Mouse (Mus musculus): ENCODE results near the gene 1190005I06Rik. TPM values are rescaled to one million over a fixed set of nuclear protein-coding genes. Genes with fewer than 3 reads are reported as not detected.

Gene 1190005I06Rik
- polyA plus RNA-seq, 1 experiment from 2014 or later = 3.4 TPM

DNA sequence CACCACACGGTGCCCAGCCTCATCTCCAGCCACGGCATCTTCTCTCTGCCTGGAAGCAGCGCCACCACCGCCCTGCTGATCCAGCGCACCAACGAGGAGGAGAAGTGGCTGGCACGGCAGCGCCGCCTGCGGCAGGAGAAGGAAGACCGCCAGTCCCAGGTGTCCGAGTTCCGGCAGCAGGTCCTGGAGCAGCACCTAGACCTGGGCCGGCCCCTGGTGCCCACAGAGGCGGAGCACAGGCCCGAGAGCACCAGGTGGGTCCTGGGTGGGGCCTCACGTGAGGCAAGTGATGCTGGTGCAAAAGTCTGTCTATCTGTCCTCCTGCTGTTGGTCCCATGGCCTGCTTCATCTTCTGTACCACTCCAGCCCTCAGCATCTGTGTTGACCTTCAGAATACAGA is 78.3 kb downstream of the 1190005I06Rik start:
- Histone ChIP-seq H3K4me2 (ENCODE audit: low read depth, low read length) (no peak overlapping the region), H3K27me3 (ENCODE audit: control insufficient read depth, insufficient read depth, low read length) (no peaks in the 10 kb centered on the region), H3K9ac (replicated peaks; ENCODE audit: low read length) (no peak overlapping the region), H3K27ac (replicated peaks; ENCODE audit: low read depth, low read length) (no peak overlapping the region), H3K9me3 (replicated peaks; ENCODE audit: control insufficient read depth, low read length) (no peaks in the 10 kb centered on the region), H3K4me3 (ENCODE audit: low read depth, low read length) (no peak overlapping the region), H3K36me3 (replicated peaks; ENCODE audit: control insufficient read depth, insufficient read depth, low read depth, low read length) (peaks cover 24% of the 10 kb centered on the region), H3K4me1 (ENCODE audit: control insufficient read depth, insufficient read depth, low read length) (peaks cover 17% of the 10 kb centered on the region)
- 93% methylated on average over 17 of the region's 17 CpGs for WGBS
- no peak for ATAC-seq (replicated peaks; ENCODE audit: insufficient number of reproducible peaks, low FRiP score, low TSS enrichment, low read depth)
- no peak for DNase-seq (ENCODE audit: low spot score)

DNA sequence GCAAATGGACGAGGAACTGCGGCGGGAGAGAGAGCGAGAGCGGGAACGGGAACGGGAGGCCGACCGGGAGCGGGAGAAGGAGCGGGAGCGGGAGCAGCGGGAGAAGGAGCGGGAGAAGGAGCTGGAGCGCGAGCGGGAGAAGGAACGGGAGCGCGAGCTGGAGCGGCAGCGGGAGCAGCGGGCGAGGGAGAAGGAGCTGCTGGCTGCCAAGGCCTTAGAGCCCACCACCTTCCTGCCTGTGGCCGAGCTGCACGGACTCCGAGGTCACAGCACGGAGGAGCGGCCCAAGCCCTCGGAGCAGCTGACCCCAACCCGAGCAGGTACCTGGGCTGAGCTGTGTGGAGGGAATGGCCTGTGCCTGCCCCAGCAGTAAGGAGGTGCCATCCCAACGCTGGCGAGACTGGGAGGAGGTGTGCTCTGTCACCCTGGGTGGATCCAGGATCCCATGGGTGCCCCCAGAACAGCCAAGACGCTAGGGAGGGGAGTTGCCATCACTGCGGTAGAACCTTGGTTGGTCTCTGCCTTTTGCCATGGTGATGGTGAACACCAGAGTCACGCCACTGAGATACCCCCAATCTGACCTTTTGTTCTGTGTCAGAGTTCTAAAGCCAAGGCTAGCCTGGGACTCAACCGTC is 79.2 kb downstream of the 1190005I06Rik start:
- 95% methylated on average over 37 of the region's 37 CpGs for WGBS
- DNase-seq (ENCODE audit: low spot score) = no peak
- H3K4me3 ChIP-seq (ENCODE audit: low read depth, low read length) = no peak overlapping the region
- no peaks in the 10 kb centered on the region for H3K27me3 ChIP-seq (ENCODE audit: control insufficient read depth, insufficient read depth, low read length)
- no peak overlapping the region for H3K4me2 ChIP-seq (ENCODE audit: low read depth, low read length)
- ATAC-seq (replicated peaks; ENCODE audit: insufficient number of reproducible peaks, low FRiP score, low TSS enrichment, low read depth) = no peak
- H3K36me3 ChIP-seq (replicated peaks; ENCODE audit: control insufficient read depth, insufficient read depth, low read depth, low read length) = peaks cover 19% of the 10 kb centered on the region
- peaks cover 25% of the 10 kb centered on the region for H3K4me1 ChIP-seq (ENCODE audit: control insufficient read depth, insufficient read depth, low read length)
- no peak overlapping the region for H3K27ac ChIP-seq (replicated peaks; ENCODE audit: low read depth, low read length)
- H3K9ac ChIP-seq (replicated peaks; ENCODE audit: low read length) = no peak overlapping the region
- no peaks in the 10 kb centered on the region for H3K9me3 ChIP-seq (replicated peaks; ENCODE audit: control insufficient read depth, low read length)

DNA sequence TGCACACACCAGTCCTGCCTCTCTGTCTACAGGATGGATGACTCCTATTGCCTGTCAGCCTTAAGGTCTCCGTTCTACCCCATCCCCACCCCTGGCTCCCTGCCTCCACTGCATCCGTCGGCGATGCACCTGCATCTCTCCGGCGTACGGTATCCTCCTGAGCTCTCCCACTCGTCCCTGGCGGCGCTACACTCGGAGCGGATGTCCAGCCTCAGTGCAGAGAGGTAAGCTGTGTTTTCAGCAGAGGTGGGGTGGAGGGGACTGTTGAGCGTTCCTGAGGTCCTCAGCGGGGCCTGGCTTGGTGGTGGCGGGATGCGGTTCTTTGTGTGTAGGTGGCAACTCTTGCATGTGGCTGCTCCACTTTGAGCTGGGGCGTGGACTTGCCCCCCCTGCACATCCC is 79.7 kb downstream of the 1190005I06Rik start:
- WGBS = 95% methylated on average over 17 of the region's 17 CpGs
- H3K9me3 ChIP-seq (replicated peaks; ENCODE audit: control insufficient read depth, low read length) = no peaks in the 10 kb centered on the region
- peaks cover 18% of the 10 kb centered on the region for H3K36me3 ChIP-seq (replicated peaks; ENCODE audit: control insufficient read depth, insufficient read depth, low read depth, low read length)
- H3K9ac ChIP-seq (replicated peaks; ENCODE audit: low read length) = no peak overlapping the region
- H3K4me1 ChIP-seq (ENCODE audit: control insufficient read depth, insufficient read depth, low read length) = peaks cover 30% of the 10 kb centered on the region
- no peak for DNase-seq (ENCODE audit: low spot score)
- no peak overlapping the region for H3K4me3 ChIP-seq (ENCODE audit: low read depth, low read length)
- H3K4me2 ChIP-seq (ENCODE audit: low read depth, low read length) = no peak overlapping the region
- ATAC-seq (replicated peaks; ENCODE audit: insufficient number of reproducible peaks, low FRiP score, low TSS enrichment, low read depth) = no peak
- H3K27me3 ChIP-seq (ENCODE audit: control insufficient read depth, insufficient read depth, low read length) = no peaks in the 10 kb centered on the region
- no peak overlapping the region for H3K27ac ChIP-seq (replicated peaks; ENCODE audit: low read depth, low read length)

DNA sequence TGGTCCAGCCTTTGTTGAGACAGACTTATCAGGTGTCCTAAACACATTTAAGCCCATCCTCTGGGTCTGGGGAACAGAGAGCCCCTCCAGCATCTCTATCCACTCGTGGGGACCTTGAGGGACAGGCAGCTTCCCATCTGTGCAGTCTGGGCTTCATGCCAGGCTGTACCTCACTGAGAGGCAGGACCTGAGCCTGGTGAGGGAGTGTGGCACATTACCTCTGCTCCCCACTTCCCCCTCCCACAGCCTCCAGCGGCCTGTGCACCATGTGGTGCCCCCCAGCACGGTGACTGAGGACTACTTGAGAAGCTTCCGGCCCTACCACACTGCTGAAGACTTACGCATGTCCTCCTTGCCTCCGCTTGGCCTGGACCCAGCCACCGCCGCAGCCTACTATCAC is 80.8 kb downstream of the 1190005I06Rik start:
- H3K36me3 ChIP-seq (replicated peaks; ENCODE audit: control insufficient read depth, insufficient read depth, low read depth, low read length) = peaks cover 17% of the 10 kb centered on the region
- H3K27me3 ChIP-seq (ENCODE audit: control insufficient read depth, insufficient read depth, low read length) = no peaks in the 10 kb centered on the region
- peaks cover 36% of the 10 kb centered on the region for H3K4me1 ChIP-seq (ENCODE audit: control insufficient read depth, insufficient read depth, low read length)
- no peak overlapping the region for H3K4me3 ChIP-seq (ENCODE audit: low read depth, low read length)
- no peak overlapping the region for H3K9ac ChIP-seq (replicated peaks; ENCODE audit: low read length)
- no peak for ATAC-seq (replicated peaks; ENCODE audit: insufficient number of reproducible peaks, low FRiP score, low TSS enrichment, low read depth)
- H3K4me2 ChIP-seq (ENCODE audit: low read depth, low read length) = no peak overlapping the region
- no peaks in the 10 kb centered on the region for H3K9me3 ChIP-seq (replicated peaks; ENCODE audit: control insufficient read depth, low read length)
- H3K27ac ChIP-seq (replicated peaks; ENCODE audit: low read depth, low read length) = no peak overlapping the region; the same call in 1 of the 2 replicates
- 87% methylated on average over 8 of the region's 8 CpGs for WGBS
- DNase-seq (ENCODE audit: low spot score) = no peak

DNA sequence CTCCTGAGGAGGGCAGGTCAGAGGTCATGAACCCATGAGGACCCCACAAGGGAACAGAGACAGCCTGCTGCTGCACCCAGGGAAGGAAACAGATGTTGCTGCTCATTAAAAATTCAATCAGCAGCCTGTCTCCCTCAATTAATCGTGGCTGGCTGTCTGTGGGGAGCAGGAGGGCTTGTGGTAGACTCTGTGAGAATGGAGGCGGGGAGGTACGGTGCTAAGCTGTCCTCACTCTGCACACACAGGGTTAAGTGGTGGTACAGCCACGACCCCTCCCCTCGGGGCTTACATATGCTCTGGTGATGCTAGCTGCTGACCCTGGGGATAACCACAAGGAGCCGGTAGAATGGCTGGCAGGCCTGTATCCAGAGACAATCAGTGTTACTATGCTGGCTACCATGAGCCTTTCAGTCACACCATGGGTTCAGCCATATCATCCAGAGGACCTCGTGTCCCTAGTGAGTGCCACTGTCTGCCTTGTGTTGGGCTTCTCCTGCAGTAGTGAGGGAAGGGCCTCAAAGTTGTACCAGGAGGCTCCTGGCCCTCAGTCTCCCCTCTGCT is 82.2 kb downstream of the 1190005I06Rik start:
- H3K4me3 ChIP-seq (ENCODE audit: low read depth, low read length) = no peak overlapping the region
- 5% methylated on average over 7 of the region's 7 CpGs for WGBS
- peaks cover 40% of the 10 kb centered on the region for H3K4me1 ChIP-seq (ENCODE audit: control insufficient read depth, insufficient read depth, low read length)
- ATAC-seq (replicated peaks; ENCODE audit: insufficient number of reproducible peaks, low FRiP score, low TSS enrichment, low read depth) (peak; percentile 57; the same call in 1 of the 2 replicates), DNase-seq (ENCODE audit: low spot score) (peak; percentile 40)
- H3K36me3 ChIP-seq (replicated peaks; ENCODE audit: control insufficient read depth, insufficient read depth, low read depth, low read length) = peaks cover 14% of the 10 kb centered on the region
- no peaks in the 10 kb centered on the region for H3K9me3 ChIP-seq (replicated peaks; ENCODE audit: control insufficient read depth, low read length)
- no peak overlapping the region for H3K4me2 ChIP-seq (ENCODE audit: low read depth, low read length)
- peak overlapping the region; percentile 38; the same call in 1 of the 2 replicates for H3K27ac ChIP-seq (replicated peaks; ENCODE audit: low read depth, low read length)
- H3K9ac ChIP-seq (replicated peaks; ENCODE audit: low read length) = no peak overlapping the region; the same call in 1 of the 2 replicates
- no peaks in the 10 kb centered on the region for H3K27me3 ChIP-seq (ENCODE audit: control insufficient read depth, insufficient read depth, low read length)

DNA sequence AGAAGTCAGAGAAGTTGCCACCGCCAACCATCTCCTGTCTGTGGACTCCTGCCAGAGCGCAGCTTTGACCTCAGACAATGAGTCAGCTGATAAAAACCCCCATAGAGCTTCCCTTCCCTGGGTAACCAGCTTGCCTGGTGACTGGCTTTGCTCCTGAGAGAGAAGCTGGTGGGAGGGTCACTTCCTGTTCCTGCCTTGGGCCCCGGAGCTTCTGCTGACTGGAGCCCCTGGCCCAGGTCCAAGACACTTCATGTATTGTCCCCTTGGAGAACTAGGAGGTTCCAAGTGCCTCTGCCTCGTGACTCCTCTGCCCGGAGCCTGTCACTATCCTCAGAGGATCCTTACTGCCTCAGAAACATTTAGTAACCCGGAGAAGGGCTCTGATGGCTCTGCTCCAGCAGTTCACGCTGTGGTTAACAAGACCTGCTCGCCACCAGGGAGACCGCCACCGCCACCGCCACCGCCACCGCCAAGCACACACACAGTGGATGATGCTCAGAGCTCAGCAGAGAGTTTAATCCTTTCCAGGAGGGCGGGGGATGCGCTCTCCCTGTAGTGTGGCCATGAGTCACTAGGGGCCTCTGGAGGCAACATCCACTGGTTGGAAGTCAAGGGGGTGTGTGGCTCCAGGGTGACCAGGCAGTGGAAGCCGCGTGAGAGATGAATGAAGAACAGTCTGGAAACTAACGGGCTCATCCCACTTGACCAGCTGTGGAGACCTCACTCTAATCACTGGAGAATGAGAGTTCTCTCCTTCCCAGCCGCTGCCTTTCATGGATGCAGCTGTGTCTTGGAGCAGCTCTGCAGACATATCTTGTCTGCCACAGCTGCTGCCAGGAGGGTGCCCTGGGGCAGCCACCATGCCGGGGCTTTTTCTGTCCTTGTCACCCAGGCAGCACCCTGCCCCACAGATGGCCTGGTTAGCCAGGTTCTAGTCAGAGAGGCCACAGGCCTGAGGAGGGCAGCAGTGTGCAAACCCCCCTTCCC is 83.3 kb downstream of the 1190005I06Rik start:
- Histone ChIP-seq H3K9ac (replicated peaks; ENCODE audit: low read length) (no peak overlapping the region), H3K27me3 (ENCODE audit: control insufficient read depth, insufficient read depth, low read length) (no peaks in the 10 kb centered on the region)
- peak; percentile 8; the same call in 1 of the 2 replicates for ATAC-seq (replicated peaks; ENCODE audit: insufficient number of reproducible peaks, low FRiP score, low TSS enrichment, low read depth)

DNA sequence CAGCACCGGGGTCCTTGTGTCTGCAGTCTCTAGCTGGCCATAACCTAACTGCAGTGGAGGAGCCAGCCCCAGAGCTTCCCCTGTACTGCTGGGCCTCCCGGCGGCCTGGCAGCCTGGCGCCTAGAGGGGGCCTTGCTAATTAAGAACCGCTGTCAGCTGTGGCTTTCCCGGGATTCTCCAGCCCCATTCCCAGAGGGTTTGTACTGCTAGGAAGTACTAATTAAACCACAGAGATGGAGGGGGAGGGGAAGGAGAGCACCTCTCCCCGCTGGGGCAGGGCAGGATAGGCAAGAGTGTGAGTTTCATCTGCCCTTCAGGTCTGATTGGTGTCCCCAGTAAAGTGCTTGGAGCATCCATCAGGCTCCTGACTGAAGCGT is 84.1 kb downstream of the 1190005I06Rik start:
- DNase-seq (ENCODE audit: low spot score) (peak; percentile 76), ATAC-seq (replicated peaks; ENCODE audit: insufficient number of reproducible peaks, low FRiP score, low TSS enrichment, low read depth) (peak; percentile 8; the same call in 1 of the 2 replicates)
- H3K27ac ChIP-seq (replicated peaks; ENCODE audit: low read depth, low read length) = peak overlapping the region; percentile 44
- H3K4me3 ChIP-seq (ENCODE audit: low read depth, low read length) = no peak overlapping the region
- no peaks in the 10 kb centered on the region for H3K27me3 ChIP-seq (ENCODE audit: control insufficient read depth, insufficient read depth, low read length)
- no peak overlapping the region for H3K9ac ChIP-seq (replicated peaks; ENCODE audit: low read length)
- peaks cover 9% of the 10 kb centered on the region for H3K36me3 ChIP-seq (replicated peaks; ENCODE audit: control insufficient read depth, insufficient read depth, low read depth, low read length)
- H3K4me2 ChIP-seq (ENCODE audit: low read depth, low read length) = no peak overlapping the region
- WGBS = 5% methylated on average over 8 of the region's 8 CpGs
- H3K9me3 ChIP-seq (replicated peaks; ENCODE audit: control insufficient read depth, low read length) = no peaks in the 10 kb centered on the region
- H3K4me1 ChIP-seq (ENCODE audit: control insufficient read depth, insufficient read depth, low read length) = peaks cover 46% of the 10 kb centered on the region

More for the DNA sequence above, 83.3 kb downstream of the 1190005I06Rik start:
- peak; percentile 67 for DNase-seq (ENCODE audit: low spot score)
- peaks cover 13% of the 10 kb centered on the region for H3K36me3 ChIP-seq (replicated peaks; ENCODE audit: control insufficient read depth, insufficient read depth, low read depth, low read length)
- peak overlapping the region; percentile 44 for H3K27ac ChIP-seq (replicated peaks; ENCODE audit: low read depth, low read length)
- H3K4me1 ChIP-seq (ENCODE audit: control insufficient read depth, insufficient read depth, low read length) = peaks cover 46% of the 10 kb centered on the region
- 19% methylated on average over 20 of the region's 20 CpGs for WGBS
- H3K4me3 ChIP-seq (ENCODE audit: low read depth, low read length) = no peak overlapping the region
- no peak overlapping the region for H3K4me2 ChIP-seq (ENCODE audit: low read depth, low read length)
- no peaks in the 10 kb centered on the region for H3K9me3 ChIP-seq (replicated peaks; ENCODE audit: control insufficient read depth, low read length)
